Mouse (Mus musculus) left cerebral cortex, adult 18-20 months (tissue): ENCODE results near the gene Fabp3. TPM values are rescaled to one million over a fixed set of nuclear protein-coding genes. Genes with fewer than 3 reads are reported as not detected.

ENCODE experiments used
- DNase-seq, 2 experiments: peaks; one replicate each; pipeline ENCODE4 v3.0.0; 2021 to 2022; ENCODE audit warnings: low spot score in 2 of 2, mixed read lengths in 1 of 2
- total RNA-seq, 2 experiments: library from RNA; stranded (reverse); gene quantifications; 2 replicates each; pipeline ENCODE4 v1.2.3; 2021

Gene Fabp3
- total RNA-seq, 2 experiments from 2014 or later, result 135 to 150 TPM

- DNase-seq, result no peak
These were observed 14.8 kb downstream of the Fabp3 start for GRCm38 (mm10) chr4:130323165-130323564.

- no peak for DNase-seq
These were observed 15.2 kb downstream of the Fabp3 start for GRCm38 (mm10) chr4:130323607-130324006.

- no peak for DNase-seq
These were observed 17.1 kb downstream of the Fabp3 start for GRCm38 (mm10) chr4:130325446-130325845.

- DNase-seq, result no peak
These were observed 19.0 kb downstream of the Fabp3 start for GRCm38 (mm10) chr4:130327366-130327765.

- DNase-seq, result no peak
These were observed 27.5 kb downstream of the Fabp3 start for GRCm38 (mm10) chr4:130335867-130336266.

GRCm38 (mm10) chr4:130341691-130342090, 33.3 kb downstream of the Fabp3 start:
- peak; percentile 35 to 38 for DNase-seq

GRCm38 (mm10) chr4:130349666-130350065, 41.3 kb downstream of the Fabp3 start:
- DNase-seq, result no peak

- DNase-seq, result no peak
These were observed 42.5 kb downstream of the Fabp3 start for GRCm38 (mm10) chr4:130350690-130351422.

GRCm38 (mm10) chr4:130352588-130352987, 44.2 kb downstream of the Fabp3 start:
- no peak for DNase-seq

- no peak for DNase-seq
These were observed 49.6 kb downstream of the Fabp3 start for GRCm38 (mm10) chr4:130357946-130358345.

GRCm38 (mm10) chr4:130359486-130360237, 51.3 kb downstream of the Fabp3 start, which contains the start of the genes Zcchc17 and Snrnp40:
TSS of gene Zcchc17 (minus strand) at chr4:130359943.
TSS of gene Snrnp40 (plus strand) at chr4:130360132.
- peak; percentile 99 for DNase-seq

- no peak for DNase-seq
These were observed 51.8 kb downstream of the Fabp3 start for GRCm38 (mm10) chr4:130360238-130360590.

Other genes with a start within 250 kb of the Fabp3 start
- 10 to 100 TPM; 79.7 to 82.3 TPM for gene Pef1, start 206.0 kb upstream of the Fabp3 start, total RNA-seq
- 1 to 10 TPM; 1.6 to 2.4 TPM for gene Hcrtr1, start 169.2 kb upstream of the Fabp3 start, total RNA-seq
- gene Tinagl1, start 133.5 kb upstream of the Fabp3 start, total RNA-seq, result 10 to 100 TPM; 10.5 to 19.5 TPM
- not detected for gene Gm853, start 86.2 kb upstream of the Fabp3 start, total RNA-seq
- 10 to 100 TPM; 11.5 to 12.8 TPM for gene Serinc2, start 29.4 kb upstream of the Fabp3 start, total RNA-seq
- under 1 TPM in 1 of 2 experiments, not detected in 1; 0.75 TPM for gene Gm10570, start 79 bp downstream of the Fabp3 start, total RNA-seq
- 10 to 100 TPM; 59.3 to 70.6 TPM for gene Zcchc17, start 51.3 kb downstream of the Fabp3 start, total RNA-seq
- gene Snrnp40, start 51.5 kb downstream of the Fabp3 start, total RNA-seq, result 10 to 100 TPM; 21.9 to 24.3 TPM